Mouse (Mus musculus): ENCODE results near the gene Gm9958. TPM values are rescaled to one million over a fixed set of nuclear protein-coding genes. Genes with fewer than 3 reads are reported as not detected.

Gene Gm9958
- 0.32 and 0.94 TPM in 2 replicates for total RNA-seq (2012; rRNA removed)

GRCm38 (mm10) chr5:90367067-90367303 lies at the start of gene Gm9958:
TSS of gene Gm9958 (plus strand) at chr5:90367204.
- 0 out of 4 replicates have a peak, but pooled peaks cover 0 to 2% of the 10 kb centered on the region in 2 experiments for H3K4me1 ChIP-seq (ENCODE audit: control insufficient read depth in 2 of 2, insufficient read depth in 2 of 2, low read length in 2 of 2, poor library complexity in 1 of 2)
- peak within 1 kb of the TSS; percentile 95 to 100 for H3K4me3 ChIP-seq (ENCODE audit: insufficient read depth in 1 of 2, low read depth in 1 of 2, low read length in 2 of 2, poor library complexity in 1 of 2, severe bottlenecking in 1 of 2)
- H3K9ac ChIP-seq (ENCODE audit: insufficient read depth, low read depth, low read length, poor library complexity, severe bottlenecking): peak within 1 kb of the TSS; percentile 97
- in situ Hi-C loops (cut with MboI; ENCODE audit: low sequenced_read_pairs in 2 of 2, unreplicated experiment in 2 of 2): loop anchor here in 1 of 2 experiments (10.0 kb wide), 1 partner anchor 142 kb away; the partner anchor contains the start of gene Cox18
- no peak for DNase-seq (ENCODE audit: low read depth, low spot score)
- TF ChIP-seq CHD2 (IDR thresholded peaks at IDR 0.05; ENCODE audit: low read depth, low read length) (no peak), HCFC1 (IDR thresholded peaks at IDR 0.05; ENCODE audit: borderline replicate concordance, insufficient read depth, low read length) (no peak), MAFK (IDR thresholded peaks at IDR 0.05; ENCODE audit: insufficient read depth, low read depth, low read length) (no peak), ZC3H11A (IDR thresholded peaks at IDR 0.05; ENCODE audit: borderline replicate concordance, low read depth, low read length) (no peak), ZNF384 (IDR thresholded peaks at IDR 0.05; ENCODE audit: low read depth, low read length) (no peak)
- H3K9me3 ChIP-seq (ENCODE audit: control insufficient read depth, insufficient read depth, low read depth, low read length): no peaks in the 10 kb centered on the region
- H3K27ac ChIP-seq (ENCODE audit: insufficient read depth, low read depth, low read length, poor library complexity, severe bottlenecking): peak within 1 kb of the TSS; percentile 91
- H3K36me3 ChIP-seq (ENCODE audit: control insufficient read depth, insufficient read depth, low read length, poor library complexity, severe bottlenecking): no peaks in the 10 kb centered on the region; the same call in 1 of the 2 replicates

- no peak for DNase-seq (ENCODE audit: low read depth, low spot score)
- no peak for TF ChIP-seq ZC3H11A (IDR thresholded peaks at IDR 0.05; ENCODE audit: borderline replicate concordance, low read depth, low read length)
- TF ChIP-seq MAFK (IDR thresholded peaks at IDR 0.05; ENCODE audit: insufficient read depth, low read depth, low read length): no peak
- TF ChIP-seq HCFC1 (IDR thresholded peaks at IDR 0.05; ENCODE audit: borderline replicate concordance, insufficient read depth, low read length): no peak
- no peak for TF ChIP-seq ZNF384 (IDR thresholded peaks at IDR 0.05; ENCODE audit: low read depth, low read length)
- TF ChIP-seq CHD2 (IDR thresholded peaks at IDR 0.05; ENCODE audit: low read depth, low read length): no peak
- in situ Hi-C loops (cut with MboI; ENCODE audit: low sequenced_read_pairs in 2 of 2, unreplicated experiment in 2 of 2): no loop called here
These were observed 35.9 kb upstream of the Gm9958 start for GRCm38 (mm10) chr5:90331071-90331470.

GRCm38 (mm10) chr5:90332478-90332877 lies 34.5 kb upstream of the Gm9958 start:
- TF ChIP-seq ZC3H11A (IDR thresholded peaks at IDR 0.05; ENCODE audit: borderline replicate concordance, low read depth, low read length): no peak

More at GRCm38 (mm10) chr5:90331071-90331470, 35.9 kb upstream of the Gm9958 start:
- no peaks in the 10 kb centered on the region for H3K9me3 ChIP-seq (ENCODE audit: control insufficient read depth, insufficient read depth, low read depth, low read length)
- no peaks in the 10 kb centered on the region for H3K4me1 ChIP-seq (ENCODE audit: control insufficient read depth in 2 of 2, insufficient read depth in 2 of 2, low read length in 2 of 2, poor library complexity in 1 of 2)
- H3K27ac ChIP-seq (ENCODE audit: insufficient read depth, low read depth, low read length, poor library complexity, severe bottlenecking): no peak overlapping the region
- H3K4me3 ChIP-seq (ENCODE audit: insufficient read depth in 1 of 2, low read depth in 1 of 2, low read length in 2 of 2, poor library complexity in 1 of 2, severe bottlenecking in 1 of 2): no peak overlapping the region
- H3K36me3 ChIP-seq (ENCODE audit: control insufficient read depth, insufficient read depth, low read length, poor library complexity, severe bottlenecking): no peaks in the 10 kb centered on the region
- H3K9ac ChIP-seq (ENCODE audit: insufficient read depth, low read depth, low read length, poor library complexity, severe bottlenecking): no peak overlapping the region

GRCm38 (mm10) chr5:90338177-90339091 lies 28.6 kb upstream of the Gm9958 start:
- in situ Hi-C loops (cut with MboI; ENCODE audit: low sequenced_read_pairs in 2 of 2, unreplicated experiment in 2 of 2): no loop called here
- no peak for DNase-seq (ENCODE audit: low read depth, low spot score)
- Histone ChIP-seq H3K9ac (ENCODE audit: insufficient read depth, low read depth, low read length, poor library complexity, severe bottlenecking) (no peak overlapping the region), H3K27ac (ENCODE audit: insufficient read depth, low read depth, low read length, poor library complexity, severe bottlenecking) (no peak overlapping the region), H3K9me3 (ENCODE audit: control insufficient read depth, insufficient read depth, low read depth, low read length) (no peaks in the 10 kb centered on the region), H3K36me3 (ENCODE audit: control insufficient read depth, insufficient read depth, low read length, poor library complexity, severe bottlenecking) (no peaks in the 10 kb centered on the region), H3K4me3 (ENCODE audit: insufficient read depth in 1 of 2, low read depth in 1 of 2, low read length in 2 of 2, poor library complexity in 1 of 2, severe bottlenecking in 1 of 2) (no peak overlapping the region), H3K4me1 (ENCODE audit: control insufficient read depth in 2 of 2, insufficient read depth in 2 of 2, low read length in 2 of 2, poor library complexity in 1 of 2) (peaks cover 0 to 7% of the 10 kb centered on the region in 2 experiments; a peak in 2 of 4 replicates)
- TF ChIP-seq ZC3H11A (IDR thresholded peaks at IDR 0.05; ENCODE audit: borderline replicate concordance, low read depth, low read length) (no peak), ZNF384 (IDR thresholded peaks at IDR 0.05; ENCODE audit: low read depth, low read length) (peak; percentile 63; the same call in 1 of the 2 replicates)

More at GRCm38 (mm10) chr5:90332478-90332877, 34.5 kb upstream of the Gm9958 start:
- Histone ChIP-seq H3K27ac (ENCODE audit: insufficient read depth, low read depth, low read length, poor library complexity, severe bottlenecking) (no peak overlapping the region), H3K4me1 (ENCODE audit: control insufficient read depth in 2 of 2, insufficient read depth in 2 of 2, low read length in 2 of 2, poor library complexity in 1 of 2) (no peaks in the 10 kb centered on the region), H3K9me3 (ENCODE audit: control insufficient read depth, insufficient read depth, low read depth, low read length) (no peaks in the 10 kb centered on the region), H3K36me3 (ENCODE audit: control insufficient read depth, insufficient read depth, low read length, poor library complexity, severe bottlenecking) (no peaks in the 10 kb centered on the region), H3K4me3 (ENCODE audit: insufficient read depth in 1 of 2, low read depth in 1 of 2, low read length in 2 of 2, poor library complexity in 1 of 2, severe bottlenecking in 1 of 2) (no peak overlapping the region), H3K9ac (ENCODE audit: insufficient read depth, low read depth, low read length, poor library complexity, severe bottlenecking) (no peak overlapping the region)
- in situ Hi-C loops (cut with MboI; ENCODE audit: low sequenced_read_pairs in 2 of 2, unreplicated experiment in 2 of 2): no loop called here
- DNase-seq (ENCODE audit: low read depth, low spot score): no peak

All from ES-E14 (cell line).